Mouse (Mus musculus): ENCODE measurements at regions not wholly inside any gene's neighbourhood (a gene's known extent, or its start where the extent isn't known, plus 50 kb on each side); places are given as distances from the start of the nearest gene placed in this dataset.

GRCm38 (mm10) chr7:69992383-69993327, 373.9 kb downstream of the Nr2f2 start:
- TF ChIP-seq CTCF (IDR thresholded peaks at IDR 0.05; ENCODE audit: borderline replicate concordance, extremely low read depth, insufficient read depth, insufficient read length) (no peak), POLR2A (IDR thresholded peaks at IDR 0.05; ENCODE audit: borderline replicate concordance, extremely low read depth, insufficient read depth, insufficient read length, poor library complexity, severe bottlenecking) (no peak)
- peak; percentile 76 for DNase-seq (ENCODE audit: low read depth)

- peak; percentile 61 for DNase-seq (ENCODE audit: low read depth)
Measured at GRCm38 (mm10) chr7:69991982-69992381, 374.6 kb downstream of the Nr2f2 start.

DNA sequence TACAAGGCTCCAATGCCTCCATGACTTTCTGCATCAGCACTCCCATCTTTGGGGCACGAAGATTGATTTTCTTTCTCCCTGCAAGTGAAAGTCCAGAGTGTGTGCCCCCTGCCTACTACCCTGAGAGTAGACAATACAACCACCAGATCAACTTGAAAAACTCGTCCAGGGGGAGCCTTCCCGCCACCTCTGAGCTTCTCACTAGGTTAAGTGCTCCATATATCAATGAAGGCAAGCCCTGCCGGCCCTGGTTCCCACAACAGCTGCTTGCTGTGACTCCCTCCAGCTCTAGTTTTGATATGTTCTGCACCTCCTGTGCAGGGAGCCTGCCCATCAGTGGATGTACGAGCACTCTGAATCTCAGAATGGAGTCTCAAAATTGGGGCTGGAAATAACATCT, 377.8 kb downstream of the Nr2f2 start:
- TF ChIP-seq CTCF (IDR thresholded peaks at IDR 0.05; ENCODE audit: borderline replicate concordance, extremely low read depth, insufficient read depth, insufficient read length): no peak
- no peak for TF ChIP-seq POLR2A (IDR thresholded peaks at IDR 0.05; ENCODE audit: borderline replicate concordance, extremely low read depth, insufficient read depth, insufficient read length, poor library complexity, severe bottlenecking)
- no peak for DNase-seq (ENCODE audit: low read depth)

More at GRCm38 (mm10) chr7:69991982-69992381, 374.6 kb downstream of the Nr2f2 start:
- no peak for TF ChIP-seq POLR2A (IDR thresholded peaks at IDR 0.05; ENCODE audit: borderline replicate concordance, extremely low read depth, insufficient read depth, insufficient read length, poor library complexity, severe bottlenecking)

- no peak for DNase-seq (ENCODE audit: low read depth)
- TF ChIP-seq CTCF (IDR thresholded peaks at IDR 0.05; ENCODE audit: borderline replicate concordance, extremely low read depth, insufficient read depth, insufficient read length) (no peak), POLR2A (IDR thresholded peaks at IDR 0.05; ENCODE audit: borderline replicate concordance, extremely low read depth, insufficient read depth, insufficient read length, poor library complexity, severe bottlenecking) (no peak)
Measured at GRCm38 (mm10) chr7:69981301-69981700, 385.2 kb downstream of the Nr2f2 start.

- DNase-seq (ENCODE audit: low read depth): no peak
- no peak for TF ChIP-seq POLR2A (IDR thresholded peaks at IDR 0.05; ENCODE audit: borderline replicate concordance, extremely low read depth, insufficient read depth, insufficient read length, poor library complexity, severe bottlenecking)
- TF ChIP-seq CTCF (IDR thresholded peaks at IDR 0.05; ENCODE audit: borderline replicate concordance, extremely low read depth, insufficient read depth, insufficient read length): no peak
Measured at GRCm38 (mm10) chr7:69976369-69976768, 390.2 kb downstream of the Nr2f2 start.

GRCm38 (mm10) chr7:69964002-69964401, 402.5 kb downstream of the Nr2f2 start:
- TF ChIP-seq POLR2A (IDR thresholded peaks at IDR 0.05; ENCODE audit: borderline replicate concordance, extremely low read depth, insufficient read depth, insufficient read length, poor library complexity, severe bottlenecking) (no peak), CTCF (IDR thresholded peaks at IDR 0.05; ENCODE audit: borderline replicate concordance, extremely low read depth, insufficient read depth, insufficient read length) (no peak)
- DNase-seq (ENCODE audit: low read depth): no peak

DNA sequence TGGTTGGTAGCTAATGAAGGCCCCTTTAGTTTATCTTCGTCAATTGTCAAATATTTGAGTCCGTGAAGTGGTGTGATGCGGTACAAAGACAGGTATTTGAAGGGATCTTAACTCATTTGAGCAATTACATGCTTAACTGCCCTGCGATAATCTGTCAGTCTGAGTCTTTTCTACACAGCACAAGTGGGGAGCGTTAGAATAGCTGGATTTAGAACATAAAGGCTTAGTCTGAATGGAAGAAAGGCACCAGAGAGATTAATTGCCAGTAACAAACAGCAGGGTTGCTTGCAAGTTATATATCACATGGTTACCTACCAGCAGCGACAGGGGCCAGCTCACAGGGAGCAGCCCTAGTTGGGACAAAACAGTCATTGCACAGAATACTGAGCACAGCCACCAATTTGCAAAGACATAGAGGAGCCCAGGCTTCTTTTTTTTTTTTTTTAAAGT, 416.3 kb downstream of the Nr2f2 start:
- peak; percentile 94 for DNase-seq (ENCODE audit: low read depth)
- TF ChIP-seq CTCF (IDR thresholded peaks at IDR 0.05; ENCODE audit: borderline replicate concordance, extremely low read depth, insufficient read depth, insufficient read length) (no peak), POLR2A (IDR thresholded peaks at IDR 0.05; ENCODE audit: borderline replicate concordance, extremely low read depth, insufficient read depth, insufficient read length, poor library complexity, severe bottlenecking) (no peak)

- DNase-seq (ENCODE audit: low read depth): peak; percentile 89
- TF ChIP-seq CTCF (IDR thresholded peaks at IDR 0.05; ENCODE audit: borderline replicate concordance, extremely low read depth, insufficient read depth, insufficient read length) (no peak), POLR2A (IDR thresholded peaks at IDR 0.05; ENCODE audit: borderline replicate concordance, extremely low read depth, insufficient read depth, insufficient read length, poor library complexity, severe bottlenecking) (no peak)
Measured at GRCm38 (mm10) chr7:69949647-69950121, 416.9 kb downstream of the Nr2f2 start.

DNA sequence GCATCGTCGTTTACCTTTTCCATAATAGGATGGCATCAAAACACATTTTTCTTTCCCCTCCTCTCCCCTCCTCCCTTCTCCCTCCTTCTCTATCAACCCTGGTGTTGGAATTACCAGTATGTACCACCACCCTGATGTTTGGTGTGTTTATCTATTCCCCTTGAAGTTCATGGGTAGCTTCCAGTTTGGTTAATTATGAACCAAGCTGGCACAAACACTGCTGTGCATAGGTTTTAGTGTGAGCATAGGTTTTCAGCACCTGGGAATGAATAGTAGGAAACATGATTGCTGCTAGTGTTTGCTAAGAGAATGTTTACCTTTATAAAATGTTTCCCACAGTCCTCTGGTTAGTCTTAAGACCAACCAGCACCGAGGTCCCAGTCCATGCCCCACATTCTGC, 420.1 kb downstream of the Nr2f2 start:
- DNase-seq (ENCODE audit: low read depth): no peak
- no peak for TF ChIP-seq POLR2A (IDR thresholded peaks at IDR 0.05; ENCODE audit: borderline replicate concordance, extremely low read depth, insufficient read depth, insufficient read length, poor library complexity, severe bottlenecking)
- TF ChIP-seq CTCF (IDR thresholded peaks at IDR 0.05; ENCODE audit: borderline replicate concordance, extremely low read depth, insufficient read depth, insufficient read length): no peak

GRCm38 (mm10) chr7:69941881-69942280, 424.7 kb downstream of the Nr2f2 start:
- DNase-seq (ENCODE audit: low read depth): no peak
- TF ChIP-seq POLR2A (IDR thresholded peaks at IDR 0.05; ENCODE audit: borderline replicate concordance, extremely low read depth, insufficient read depth, insufficient read length, poor library complexity, severe bottlenecking): no peak
- TF ChIP-seq CTCF (IDR thresholded peaks at IDR 0.05; ENCODE audit: borderline replicate concordance, extremely low read depth, insufficient read depth, insufficient read length): no peak

DNA sequence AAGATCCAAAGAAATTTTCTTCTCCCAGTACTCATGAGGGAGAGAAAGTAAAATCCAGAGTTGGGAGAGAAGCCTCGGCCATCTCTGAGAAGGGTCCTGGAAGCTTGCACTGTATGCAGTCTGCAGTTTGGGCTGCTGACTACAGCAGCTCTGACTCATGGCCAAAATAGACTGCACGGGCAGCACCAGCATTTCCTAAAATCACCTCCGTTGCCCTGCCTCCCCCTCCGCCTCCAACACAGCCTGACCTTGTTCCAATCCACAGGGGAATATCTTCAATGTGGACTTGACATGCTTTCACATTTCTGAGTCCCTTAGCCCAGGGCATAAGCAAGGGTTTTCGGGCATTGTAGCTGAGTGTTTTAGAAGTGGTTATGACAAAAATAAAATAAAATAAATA, 441.3 kb downstream of the Nr2f2 start:
- no peak for TF ChIP-seq CTCF (IDR thresholded peaks at IDR 0.05; ENCODE audit: borderline replicate concordance, extremely low read depth, insufficient read depth, insufficient read length)
- no peak for TF ChIP-seq POLR2A (IDR thresholded peaks at IDR 0.05; ENCODE audit: borderline replicate concordance, extremely low read depth, insufficient read depth, insufficient read length, poor library complexity, severe bottlenecking)
- DNase-seq (ENCODE audit: low read depth): no peak

GRCm38 (mm10) chr7:69924551-69924950, 442.0 kb downstream of the Nr2f2 start:
- TF ChIP-seq POLR2A (IDR thresholded peaks at IDR 0.05; ENCODE audit: borderline replicate concordance, extremely low read depth, insufficient read depth, insufficient read length, poor library complexity, severe bottlenecking): no peak
- TF ChIP-seq CTCF (IDR thresholded peaks at IDR 0.05; ENCODE audit: borderline replicate concordance, extremely low read depth, insufficient read depth, insufficient read length): no peak
- DNase-seq (ENCODE audit: low read depth): no peak
